Mouse (Mus musculus) mouse embryonic stem cell (cell line): Measurements from ENCODE around the gene Lgals1.
"Not testable (repeated sequence)": the region's sequence is repeated elsewhere in the genome, so short reads cannot be mapped to it uniquely, and the experiment has no call there.

Experiments
- in situ Hi-C, 2 experiments: fragments of 300-500 bp; cut with MboI; formaldehyde crosslinking; loops; 1 replicate in 1 of 2; 3 replicates in 1 of 2; pipeline ENCODE4 v1.14.3; 2019 to 2020; ENCODE audit warnings: low sequenced_read_pairs in 2 of 2, low pct_unique_long_range_greater_than_20kb in 1 of 2, mixed read lengths in 1 of 2; ENCODE audit not compliant: unreplicated experiment in 1 of 2

The Lgals1 gene

DNA sequence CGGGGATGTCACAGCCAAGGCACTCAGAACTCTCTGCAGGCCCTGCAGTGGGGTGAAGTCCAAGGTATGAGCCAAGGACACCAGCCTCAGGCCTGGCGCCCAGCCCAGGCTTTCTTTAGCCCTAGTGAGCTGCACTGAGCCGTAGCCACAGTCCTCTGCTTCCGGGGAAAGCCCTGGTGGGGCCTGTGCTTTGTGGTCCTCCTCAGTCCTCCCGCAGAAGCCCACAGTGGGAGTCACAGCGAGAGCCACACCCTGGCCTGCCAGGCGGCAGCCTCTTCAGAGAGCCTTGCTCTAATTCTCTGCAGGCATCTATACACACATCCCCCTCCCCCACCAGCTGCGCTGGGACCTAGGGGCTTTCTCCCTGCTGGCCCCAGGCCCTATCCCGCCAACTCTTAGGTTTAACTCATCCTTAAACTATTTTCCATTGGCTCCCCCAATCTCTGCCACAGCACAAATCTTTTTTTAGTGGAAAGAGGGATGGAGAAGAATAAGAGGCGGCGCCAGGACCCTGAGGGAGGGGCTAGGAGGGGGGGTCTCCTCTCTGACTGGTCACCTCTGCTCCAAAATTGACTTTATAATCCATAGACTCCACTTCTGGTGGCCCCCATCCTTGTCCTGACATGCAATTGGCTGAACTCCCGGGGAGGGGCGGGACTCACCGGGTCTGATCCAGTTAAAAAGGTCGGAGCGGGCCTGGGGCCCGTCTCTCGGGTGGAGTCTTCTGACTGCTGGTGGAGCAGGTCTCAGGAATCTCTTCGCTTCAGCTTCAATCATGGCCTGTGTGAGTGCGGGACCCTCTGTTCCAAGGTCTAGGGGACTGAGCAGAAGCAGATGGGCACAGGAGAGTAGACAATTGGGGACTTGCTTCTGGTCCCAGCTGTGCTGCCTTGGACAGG lies at the start of gene Lgals1:
TSS of gene Lgals1 (plus strand) at position 705 of the 899 bp plus-strand sequence.
- in situ Hi-C loops = no loop called here

DNA sequence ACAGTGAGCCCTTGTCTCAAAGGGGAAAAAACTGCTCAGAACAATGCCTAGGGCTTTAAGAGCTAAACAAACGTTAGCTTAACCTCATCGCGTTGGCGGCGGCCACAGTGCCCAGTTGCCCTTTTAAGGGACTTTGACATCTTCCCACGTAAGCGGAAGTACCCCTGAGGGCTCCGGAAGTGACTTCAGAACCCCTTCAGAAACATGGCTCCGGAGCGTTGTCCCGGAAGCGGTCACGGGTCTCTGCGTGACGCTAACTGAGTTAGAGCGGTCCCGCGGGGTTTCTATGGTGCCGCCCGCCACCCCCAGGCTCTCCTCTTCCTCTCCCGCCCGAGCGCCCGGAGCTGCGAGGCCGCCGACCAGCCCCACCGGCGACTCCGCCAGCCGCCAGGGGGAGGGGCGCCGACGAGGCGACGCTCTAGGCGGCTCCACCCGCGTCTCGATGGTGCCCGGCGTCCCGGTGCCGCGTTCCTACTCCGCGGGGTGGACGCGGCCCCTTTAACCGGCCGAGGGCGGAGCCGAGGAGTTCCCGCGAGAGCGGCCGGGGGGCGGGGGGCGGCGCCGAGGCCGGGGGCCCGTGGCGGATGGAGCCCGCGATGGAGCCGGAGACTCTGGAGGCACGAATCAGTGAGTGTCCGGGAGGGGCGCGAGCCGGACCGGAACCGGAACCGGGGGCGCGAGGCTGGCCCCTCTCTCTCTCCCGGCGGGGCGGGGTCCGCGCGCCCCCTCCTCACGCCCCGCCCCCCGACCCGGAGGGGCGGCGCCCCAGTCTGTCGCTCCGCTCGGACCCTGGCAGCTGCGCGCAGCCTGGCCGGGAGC lies 49.3 kb upstream of the Lgals1 start, which contains the start of gene Gga1:
TSS of gene Gga1 (plus strand) at position 200 of the 819 bp plus-strand sequence.
- in situ Hi-C loops = no loop called here

GRCm38 (mm10) chr15:78877810-78878390 lies 48.6 kb upstream of the Lgals1 start:
- in situ Hi-C loops = no loop called here

DNA sequence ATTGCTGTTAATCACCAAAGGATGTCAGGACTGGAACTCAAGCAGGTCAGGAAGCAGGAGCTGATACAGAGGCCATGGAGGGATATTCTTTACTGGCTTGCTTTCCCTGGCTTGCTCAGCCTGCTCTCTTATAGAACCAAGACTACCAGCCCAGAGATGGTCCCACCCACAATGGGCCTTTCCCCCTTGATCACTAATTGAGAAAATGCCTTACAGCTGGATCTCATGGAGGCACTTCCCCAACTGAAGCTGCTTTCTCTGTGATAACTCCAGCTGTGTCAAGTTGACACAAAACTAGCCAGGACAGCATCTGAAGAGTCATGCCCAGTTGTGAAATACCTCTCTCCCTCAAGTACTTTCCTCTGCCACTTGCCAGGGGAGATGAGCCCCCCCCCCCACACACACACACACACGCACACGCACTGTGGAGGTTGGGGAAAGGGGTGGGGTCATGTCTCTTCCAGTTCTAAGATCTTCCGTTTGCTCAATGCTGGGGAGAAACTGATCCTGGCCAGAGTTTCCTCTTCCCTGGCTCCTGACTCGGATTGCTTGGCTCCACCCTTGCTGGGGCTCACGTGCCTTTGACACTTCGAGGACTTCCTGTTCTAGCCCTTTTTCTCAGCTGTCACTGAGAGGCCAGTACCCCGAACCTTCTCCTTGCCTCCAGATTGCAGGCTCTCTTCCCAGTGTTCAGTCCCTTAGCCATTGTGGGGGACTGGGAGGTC lies 47.6 kb upstream of the Lgals1 start:
- in situ Hi-C loops = not testable (repeated sequence)

- in situ Hi-C loops = no loop called here
Measured at GRCm38 (mm10) chr15:78880432-78880831, 46.1 kb upstream of the Lgals1 start.

- in situ Hi-C loops = no loop called here
Measured at GRCm38 (mm10) chr15:78881828-78882227, 44.7 kb upstream of the Lgals1 start.

- in situ Hi-C loops = no loop called here
Measured at GRCm38 (mm10) chr15:78889401-78889853, 37.1 kb upstream of the Lgals1 start.

DNA sequence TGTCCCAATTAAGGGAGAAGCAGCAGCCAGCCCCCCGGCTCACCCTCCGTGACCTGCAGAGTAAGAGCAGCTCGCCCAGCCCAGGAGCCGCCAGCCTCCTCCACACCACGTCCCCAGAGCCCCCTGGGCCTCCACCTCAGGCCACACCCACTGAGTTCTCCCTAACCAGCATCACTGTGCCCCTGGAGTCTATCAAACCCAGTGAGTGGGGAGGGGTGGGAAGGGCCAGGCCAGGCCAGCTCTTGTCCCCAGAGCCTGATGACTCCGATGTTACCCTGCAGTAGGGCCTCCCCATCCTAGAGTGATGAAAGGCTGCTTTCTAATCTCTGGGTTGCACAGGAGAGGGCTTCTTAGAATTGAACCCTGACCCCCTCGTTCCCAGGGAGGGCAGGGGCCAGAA lies 34.1 kb upstream of the Lgals1 start:
- in situ Hi-C loops = no loop called here

DNA sequence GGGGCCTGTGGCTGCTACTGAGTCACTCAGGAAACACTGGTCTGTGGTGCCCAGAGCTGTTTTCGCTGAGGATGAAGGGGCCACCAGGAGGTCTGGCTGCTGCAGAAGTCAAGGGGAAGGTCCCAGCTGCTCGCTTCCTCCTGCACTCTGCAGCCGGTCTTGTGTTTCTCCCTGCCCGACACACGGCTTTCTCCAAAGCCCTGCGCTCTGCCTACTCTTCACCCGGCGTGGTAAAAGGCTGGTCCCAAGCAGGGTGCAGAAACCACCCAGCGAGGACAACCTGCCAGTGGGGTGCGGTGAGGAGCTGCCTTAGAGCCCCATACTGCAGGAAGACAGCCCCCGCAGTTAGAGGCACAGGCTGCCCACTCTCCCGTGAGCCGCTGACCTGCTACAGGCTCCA lies 31.8 kb upstream of the Lgals1 start:
- in situ Hi-C loops = no loop called here

DNA sequence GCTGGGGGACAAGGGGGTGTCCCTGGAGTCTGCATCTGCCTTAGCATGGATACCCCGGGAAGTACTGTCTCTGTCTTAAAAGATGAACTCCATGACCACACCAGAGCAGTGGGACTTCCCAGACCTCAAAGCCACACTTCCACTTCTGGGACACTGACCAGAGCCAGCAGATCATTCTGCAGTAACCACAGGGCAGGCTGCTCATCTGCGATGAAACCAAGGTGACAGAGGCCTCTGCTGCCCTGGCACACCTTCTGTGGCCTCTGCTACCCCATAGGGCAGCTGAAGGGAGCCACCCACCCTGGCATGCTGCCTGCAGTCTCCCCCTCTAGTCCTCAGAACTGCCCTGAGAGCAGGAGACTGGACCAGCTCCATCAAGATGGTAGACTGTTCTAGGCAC lies 30.8 kb upstream of the Lgals1 start:
- in situ Hi-C loops = no loop called here

DNA sequence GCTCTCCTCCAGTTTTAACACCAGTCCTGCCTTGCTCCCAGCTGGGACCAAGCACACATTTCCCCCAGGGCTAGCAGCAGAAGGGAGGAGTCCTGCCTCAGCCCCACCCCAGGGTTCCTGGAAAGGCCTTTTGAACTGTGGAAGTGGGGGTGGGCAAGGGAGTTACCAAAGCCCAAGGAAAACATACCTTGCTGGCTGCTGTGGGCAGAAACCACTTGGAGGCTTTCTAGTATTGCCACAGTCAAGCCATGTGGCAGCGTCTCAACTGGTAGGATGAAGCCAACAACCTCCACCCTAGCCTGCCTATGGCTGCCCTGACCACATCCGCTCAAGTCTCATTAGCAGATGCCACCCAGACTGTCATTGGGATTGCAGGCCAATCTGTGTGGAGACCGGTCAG lies 30.4 kb upstream of the Lgals1 start:
- in situ Hi-C loops = no loop called here

DNA sequence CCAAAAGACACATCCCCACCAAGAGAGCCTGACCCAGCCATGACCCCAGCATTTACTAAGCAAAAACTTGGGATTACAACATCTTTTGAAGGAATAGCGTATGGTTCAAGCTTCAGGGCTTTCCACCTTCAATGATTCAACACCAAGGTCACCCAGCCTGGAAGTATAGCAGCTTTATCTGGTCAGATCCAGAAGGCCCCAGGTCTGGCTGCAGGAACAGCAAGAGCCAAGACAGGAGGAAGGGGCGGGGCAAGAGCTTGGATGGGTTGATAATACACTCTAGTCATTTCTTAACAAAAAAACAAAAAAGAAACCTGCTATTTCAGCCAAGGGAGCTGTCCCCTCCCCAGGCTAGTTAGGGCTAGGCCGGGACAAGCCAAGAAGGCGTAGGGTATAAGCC lies 29.0 kb upstream of the Lgals1 start:
- in situ Hi-C loops = no loop called here

DNA sequence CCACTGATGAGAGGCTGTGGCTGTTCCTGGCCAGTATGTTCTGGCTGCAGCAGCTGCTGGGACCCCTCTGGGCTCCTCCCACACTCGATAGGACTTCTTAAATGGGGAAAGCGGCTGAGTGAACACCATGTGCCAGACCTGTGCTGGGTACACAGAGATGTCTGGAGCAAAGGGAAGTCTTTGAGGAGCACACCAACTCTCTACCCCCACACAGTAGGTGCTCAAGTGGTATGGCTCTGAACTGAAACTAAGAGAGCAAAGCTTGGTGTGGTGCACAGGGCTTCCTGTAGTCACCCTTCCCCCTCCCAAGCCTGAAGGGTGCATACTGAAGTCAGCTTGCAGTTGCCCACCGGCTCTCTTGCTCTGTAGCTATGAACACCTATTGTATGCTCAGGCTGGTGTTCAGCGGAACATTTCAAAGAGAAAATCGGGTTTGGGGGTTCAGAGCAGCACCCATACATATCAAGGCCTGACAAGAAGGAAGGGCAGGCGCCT lies 28.0 kb upstream of the Lgals1 start:
- in situ Hi-C loops = no loop called here

GRCm38 (mm10) chr15:78899409-78899739 lies 27.2 kb upstream of the Lgals1 start, which contains the start of gene Gm49510:
Gene Gm49510 (plus strand): TSS chr15:78899667.
- in situ Hi-C loops = no loop called here

DNA sequence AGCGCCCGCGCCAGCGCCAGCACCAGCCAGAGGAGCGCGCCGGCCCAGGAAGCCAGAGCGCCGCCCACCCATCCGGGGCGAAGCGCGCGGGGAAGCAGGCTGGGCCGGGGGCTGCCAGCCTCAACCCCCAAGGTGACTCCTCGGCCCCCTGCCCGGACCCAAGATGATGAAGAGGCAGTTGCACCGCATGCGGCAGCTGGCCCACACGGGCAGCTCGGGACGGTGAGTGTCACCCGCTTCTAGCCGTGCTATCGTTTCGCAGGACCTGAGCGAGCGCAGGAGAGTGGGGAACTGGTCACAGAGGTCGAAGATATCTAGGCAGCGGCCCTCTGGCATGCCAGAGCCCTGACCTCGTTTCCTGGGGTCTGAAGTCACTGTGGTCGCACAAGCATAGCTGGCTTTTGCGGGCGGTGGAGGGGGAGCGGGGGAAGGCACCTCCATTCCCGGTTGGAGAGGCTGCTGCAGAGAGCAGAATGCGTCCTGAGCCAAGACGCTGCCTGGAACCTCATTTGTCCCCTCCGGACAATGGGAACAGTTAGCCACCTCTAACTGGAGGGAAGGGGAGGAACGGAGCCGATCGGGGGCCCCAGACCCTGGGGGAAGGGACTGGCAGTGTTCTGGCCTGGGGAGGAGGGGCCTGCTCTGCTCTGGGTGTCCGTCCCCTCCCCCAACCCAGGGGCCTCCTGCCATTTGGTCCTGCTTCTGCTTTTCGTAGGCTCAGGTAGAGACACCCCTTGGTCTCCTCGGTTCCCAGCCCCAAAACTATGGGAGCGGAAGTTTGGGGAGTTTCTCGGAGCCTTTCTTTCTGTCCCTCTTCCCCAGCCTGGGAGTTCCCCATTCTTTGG lies 26.6 kb upstream of the Lgals1 start, which contains the start of gene Sh3bp1:
TSS of gene Sh3bp1 (plus strand) at position 29 of the 845 bp plus-strand sequence.
- in situ Hi-C loops = no loop called here

DNA sequence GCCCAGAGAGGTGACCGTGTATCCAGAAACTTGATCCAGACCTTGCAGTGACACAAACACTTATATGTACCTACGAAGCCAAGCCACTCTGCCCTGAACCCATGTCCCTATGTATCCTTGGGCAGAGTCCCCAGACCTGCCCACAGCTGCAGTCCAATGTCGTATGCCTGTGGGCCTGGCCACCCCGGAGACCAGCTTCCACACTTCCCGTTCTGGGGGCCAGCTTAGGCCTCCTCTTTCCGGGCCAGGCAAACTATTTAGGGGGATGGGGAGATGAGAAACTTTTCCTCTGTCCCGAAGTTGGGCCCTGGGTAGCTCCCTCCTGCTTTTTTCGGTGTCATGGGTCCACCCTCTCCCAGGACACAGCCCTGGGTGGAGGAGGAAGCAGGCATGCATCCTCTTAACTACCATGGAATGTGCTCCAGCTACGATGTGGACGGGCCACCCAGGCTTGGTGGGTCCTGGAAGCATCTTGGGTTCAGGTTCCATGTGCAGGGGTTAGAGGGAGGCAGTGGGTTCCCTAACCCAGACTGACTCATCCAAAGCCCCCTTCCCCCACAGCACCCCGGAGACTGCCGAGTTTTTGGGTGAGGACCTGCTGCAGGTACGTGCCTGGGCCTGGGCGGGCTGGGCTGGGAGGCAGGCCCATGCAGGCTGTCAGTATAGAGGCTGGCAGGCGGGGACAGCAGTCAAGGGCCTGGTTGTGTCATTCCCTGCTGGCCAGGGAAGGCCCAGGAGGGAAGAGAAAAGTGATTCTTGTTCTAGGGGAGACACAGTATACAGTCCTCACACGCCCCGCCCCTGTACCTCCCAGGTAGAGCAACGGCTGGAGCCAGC lies 25.7 kb upstream of the Lgals1 start:
- in situ Hi-C loops = no loop called here

DNA sequence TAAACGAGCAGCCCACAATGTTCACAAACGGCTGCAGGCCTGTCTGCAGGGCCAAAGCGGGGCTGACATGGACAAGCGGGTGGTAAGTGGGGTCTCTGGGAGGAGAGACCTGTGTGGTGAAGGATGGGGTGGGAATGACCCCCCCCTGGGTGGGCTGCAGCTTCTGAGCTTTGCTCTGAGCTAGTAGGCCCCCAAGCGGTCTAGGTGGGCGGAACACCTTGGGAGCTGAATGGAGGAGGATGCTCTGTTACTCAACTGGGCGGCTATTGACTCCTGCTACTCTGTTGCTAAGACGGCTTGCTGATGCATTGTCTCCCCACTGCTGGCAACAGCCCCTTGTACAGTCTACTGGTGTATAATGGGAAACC lies 25.1 kb upstream of the Lgals1 start:
- in situ Hi-C loops = no loop called here
